Mouse (Mus musculus): ENCODE measurements around the gene Pak3. TPM values are rescaled to one million over a fixed set of nuclear protein-coding genes. Genes with fewer than 3 reads are reported as not detected.

The Pak3 gene
- polyA plus RNA-seq, 1 experiment from 2014 or later: 149 TPM

GRCm38 (mm10) chrX:143846637-143847036 is 328.2 kb downstream of the Pak3 start:
- H3K9me3 ChIP-seq (replicated peaks): no peaks in the 10 kb centered on the region
- H3K4me2 ChIP-seq: no peak overlapping the region
- no peaks in the 10 kb centered on the region for H3K27me3 ChIP-seq
- no peaks in the 10 kb centered on the region for H3K4me1 ChIP-seq
- H3K36me3 ChIP-seq (ENCODE audit: poor library complexity, severe bottlenecking): no peaks in the 10 kb centered on the region
- no peak overlapping the region for H3K9ac ChIP-seq
- no peak for ATAC-seq
- no peak overlapping the region for H3K4me3 ChIP-seq
- H3K27ac ChIP-seq: no peak overlapping the region
- WGBS: 74% methylated on average over 3 of the region's 3 CpGs

Small RNA genes lying within 50 kb of the gene (microRNA-seq; reads per million reads assigned to microRNA genes)
- gene Gm47298: not detected

Other genes with a start within 250 kb of the Pak3 start
- 2.1 and 2.4 TPM in 2 replicates for gene Chrdl1, start 124.3 kb upstream of the Pak3 start, polyA plus RNA-seq (2015; fragmentation: Nextera tagmentation; extraction: Ambion mirVana)

All from forebrain, embryonic 13.5 days (tissue).